Mouse (Mus musculus) layer of hippocampus, adult 8-10 months (tissue): ENCODE measurements at regions not wholly inside any gene's neighbourhood (a gene's known extent, or its start where the extent isn't known, plus 50 kb on each side); places are given as distances from the start of the nearest gene placed in this dataset.

ENCODE experiments used
- DNase-seq, 2 experiments: peaks; one replicate each; pipeline ENCODE4 v3.0.0; 2022; ENCODE audit warnings: low spot score in 2 of 2

GRCm38 (mm10) chr13:90739797-90740196, 165.4 kb downstream of the Atp6ap1l start:
- no peak for DNase-seq

GRCm38 (mm10) chr13:90738513-90738912, 166.6 kb downstream of the Atp6ap1l start:
- no peak for DNase-seq

- no peak for DNase-seq
These were observed 171.9 kb downstream of the Atp6ap1l start for GRCm38 (mm10) chr13:90733265-90733664.

GRCm38 (mm10) chr13:90729078-90729477, 176.1 kb downstream of the Atp6ap1l start:
- DNase-seq, result peak in 1 of 2 experiments; percentile 2

GRCm38 (mm10) chr13:90727816-90728215, 177.3 kb downstream of the Atp6ap1l start:
- no peak for DNase-seq

GRCm38 (mm10) chr13:90725053-90725827, 179.9 kb downstream of the Atp6ap1l start:
- DNase-seq, result no peak

GRCm38 (mm10) chr13:90724598-90724997, 180.6 kb downstream of the Atp6ap1l start:
- DNase-seq, result no peak

- DNase-seq, result no peak
These were observed 181.6 kb downstream of the Atp6ap1l start for GRCm38 (mm10) chr13:90723533-90723898.

GRCm38 (mm10) chr13:90722599-90723532, 182.3 kb downstream of the Atp6ap1l start:
- DNase-seq, result peak in 1 of 2 experiments; percentile 5

- no peak for DNase-seq
These were observed 220.8 kb downstream of the Atp6ap1l start for GRCm38 (mm10) chr13:90684324-90684723.

GRCm38 (mm10) chr13:90679162-90680010, 225.8 kb downstream of the Atp6ap1l start:
- DNase-seq, result no peak

GRCm38 (mm10) chr13:90673823-90674222, 231.3 kb downstream of the Atp6ap1l start:
- no peak for DNase-seq

- no peak for DNase-seq
These were observed 232.1 kb downstream of the Atp6ap1l start for GRCm38 (mm10) chr13:90673079-90673478.

- no peak for DNase-seq
These were observed 243.5 kb downstream of the Atp6ap1l start for GRCm38 (mm10) chr13:90661567-90662141.

- DNase-seq, result no peak
These were observed 244.2 kb downstream of the Atp6ap1l start for GRCm38 (mm10) chr13:90660950-90661349.

GRCm38 (mm10) chr13:90659087-90659486, 246.1 kb downstream of the Atp6ap1l start:
- DNase-seq, result no peak

- no peak for DNase-seq
These were observed 258.8 kb downstream of the Atp6ap1l start for GRCm38 (mm10) chr13:90646356-90646755.

- DNase-seq, result no peak
These were observed 260.9 kb downstream of the Atp6ap1l start for GRCm38 (mm10) chr13:90644216-90644615.

GRCm38 (mm10) chr13:90643575-90644215, 261.5 kb downstream of the Atp6ap1l start:
- no peak for DNase-seq

GRCm38 (mm10) chr13:90643109-90643508, 262.0 kb downstream of the Atp6ap1l start:
- DNase-seq, result peak in 1 of 2 experiments; percentile 15
